Mouse (Mus musculus) megakaryocyte, embryonic 14.5 days (primary cell): ENCODE data around the gene Tmem204.

Source experiments
- FLI1 ChIP-seq: IDR thresholded peaks from 2 replicates; pipeline ENCODE4 v1.6.1; 2012; ENCODE audit warnings: low read length, inconsistent platforms, mixed read lengths
- GATA1 ChIP-seq: IDR thresholded peaks from 3 replicates; pipeline ENCODE4 v1.6.1; 2012; ENCODE audit warnings: mixed read lengths, low read length, inconsistent platforms, borderline replicate concordance

DNA sequence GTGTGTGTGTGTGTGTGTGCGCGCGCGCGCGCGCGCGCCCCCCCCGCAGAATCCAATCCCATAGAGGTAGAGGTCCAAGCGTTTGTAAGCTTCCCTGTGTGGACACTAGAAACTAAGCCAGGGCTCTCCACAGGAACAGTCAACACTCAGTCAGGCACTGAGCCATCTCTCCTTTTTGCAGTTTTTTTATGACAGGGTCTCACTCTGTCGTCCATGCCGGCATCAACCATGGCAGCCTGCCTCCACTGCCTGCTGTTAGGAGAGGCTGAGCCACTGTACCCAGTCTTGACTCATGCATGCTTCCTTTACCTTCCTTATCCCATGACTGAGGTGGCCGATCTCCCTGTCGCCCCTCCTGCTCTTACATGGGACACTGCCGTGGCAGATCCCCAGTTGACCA is 24.4 kb upstream of the Tmem204 start:
- no peak for TF ChIP-seq FLI1
- no peak for TF ChIP-seq GATA1
